Mouse (Mus musculus): ENCODE measurements around the gene Prrg1. TPM values are rescaled to one million over a fixed set of nuclear protein-coding genes. Genes with fewer than 3 reads are reported as not detected.
"Not testable (repeated sequence)": the region's sequence is repeated elsewhere in the genome, so short reads cannot be mapped to it uniquely, and the experiment has no call there.

Prrg1 gene
- total RNA-seq (2021) = 1 to 10 TPM; 2.3 to 3.6 TPM
- long read RNA-seq, experiment 1, partial matches to known transcripts = 1 of 3 reads
- long read RNA-seq, experiment 1, other reads (novel, unspliced or antisense) = 1 of 3 reads
- long read RNA-seq, experiment 2 = 0 reads

DNA sequence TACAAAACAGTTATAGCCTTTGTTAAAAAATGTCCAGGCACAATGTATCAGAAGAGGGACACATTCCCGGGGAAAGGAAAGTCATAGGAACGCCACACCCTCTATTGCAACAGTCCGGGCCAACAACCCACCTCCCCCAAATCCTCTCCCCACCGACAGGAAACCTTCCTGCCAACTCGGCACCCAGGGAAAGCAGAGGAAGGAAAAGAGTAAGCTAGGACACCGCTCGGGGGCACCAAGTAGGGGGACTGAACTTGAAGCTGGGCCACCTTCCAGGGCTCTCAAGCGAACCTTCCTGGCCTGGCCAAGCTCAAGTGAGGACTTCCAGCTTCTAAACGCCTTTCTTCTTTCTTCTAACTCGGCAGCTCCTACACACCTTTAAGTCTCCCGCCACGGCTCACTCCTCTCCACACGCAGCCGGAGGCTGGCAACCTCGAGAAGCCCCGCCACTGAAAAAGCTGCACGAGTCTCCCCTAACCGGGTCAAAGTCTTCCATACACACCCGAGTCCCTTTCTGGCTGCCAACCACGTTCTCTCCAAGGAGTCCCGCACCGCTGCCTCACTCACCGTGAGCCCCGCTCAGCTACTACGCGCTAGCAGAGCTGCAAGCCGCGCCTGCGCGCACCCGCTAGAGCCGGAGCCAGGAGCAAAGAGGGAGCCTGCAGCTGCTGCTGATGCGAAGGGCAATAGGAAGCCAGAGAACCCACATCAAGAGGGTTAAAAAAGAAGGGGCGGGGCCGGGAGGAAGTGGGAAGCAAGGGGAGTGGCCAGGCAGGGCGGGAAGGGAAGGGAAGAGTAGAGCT lies at the start of gene Prrg1:
Prrg1 (minus strand) TSS at position 695 of the 803 bp plus-strand sequence.
- intact Hi-C loops (cut with DNase I) = no loop called here

DNA sequence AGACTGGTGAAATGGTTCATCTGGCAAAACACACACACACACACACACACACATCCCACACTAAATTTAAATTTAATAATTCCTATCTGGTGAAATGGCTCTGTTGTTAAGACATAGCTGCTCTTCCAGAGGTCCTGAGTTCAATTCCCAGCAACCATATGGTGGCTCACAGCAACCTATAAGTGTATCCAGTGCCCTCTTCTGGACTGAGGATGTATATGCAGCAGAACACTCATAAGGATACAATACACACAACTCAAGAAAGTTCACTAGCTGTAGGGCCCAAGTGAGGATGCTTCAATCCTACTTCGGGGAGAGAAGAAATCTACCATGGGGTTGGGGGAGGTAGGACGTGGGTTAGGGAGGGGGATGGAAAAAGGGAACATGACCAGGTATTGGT lies 22.1 kb upstream of the Prrg1 start:
- intact Hi-C loops (cut with DNase I) = no loop called here
- DNase-seq (ENCODE audit: low spot score in 2 of 2) = no peak

More for the DNA sequence above, at the start of gene Prrg1:
- DNase-seq (ENCODE audit: low spot score in 2 of 2) = peak; percentile 35 to 61

DNA sequence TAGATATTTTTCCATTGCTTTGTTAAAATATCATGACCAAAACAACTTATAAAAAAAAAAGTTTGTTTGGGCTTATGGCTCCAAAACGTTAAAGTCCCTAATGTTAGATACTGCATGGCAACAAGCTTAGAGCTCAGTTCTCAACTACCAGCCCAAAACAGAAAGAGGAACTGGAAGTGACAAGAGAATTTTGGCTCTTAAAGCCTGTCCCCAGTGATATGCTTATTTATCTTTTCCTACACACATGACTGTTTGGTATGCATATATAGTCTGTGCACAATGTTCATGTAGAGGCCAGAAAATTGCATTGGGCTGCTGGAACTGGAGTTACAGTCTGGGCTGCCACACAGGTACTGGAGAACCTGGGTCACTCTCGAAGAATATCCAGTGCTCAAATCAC lies 9.4 kb upstream of the Prrg1 start:
- no peak for DNase-seq (ENCODE audit: low spot score in 2 of 2)
- intact Hi-C loops (cut with DNase I) = no loop called here

DNA sequence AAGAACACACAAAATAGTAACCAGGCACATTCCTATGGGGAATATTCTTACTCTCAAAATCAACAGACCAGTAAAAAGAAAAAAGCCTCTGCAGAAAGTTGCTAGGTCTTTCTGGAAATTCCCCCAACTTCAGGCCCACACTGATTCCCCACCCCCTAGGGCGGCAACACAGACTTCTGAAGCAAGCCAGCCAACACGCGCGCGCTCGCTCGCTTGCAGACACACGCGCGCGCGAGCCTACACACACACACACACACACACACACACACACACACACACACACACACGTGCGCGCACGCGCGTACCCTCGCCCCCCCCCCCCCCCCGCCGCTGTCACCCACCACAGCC lies 868 bp downstream of the Prrg1 start:
- DNase-seq (ENCODE audit: low spot score in 2 of 2) = peak; percentile 14 to 21
- intact Hi-C loops (cut with DNase I) = no loop called here

DNA sequence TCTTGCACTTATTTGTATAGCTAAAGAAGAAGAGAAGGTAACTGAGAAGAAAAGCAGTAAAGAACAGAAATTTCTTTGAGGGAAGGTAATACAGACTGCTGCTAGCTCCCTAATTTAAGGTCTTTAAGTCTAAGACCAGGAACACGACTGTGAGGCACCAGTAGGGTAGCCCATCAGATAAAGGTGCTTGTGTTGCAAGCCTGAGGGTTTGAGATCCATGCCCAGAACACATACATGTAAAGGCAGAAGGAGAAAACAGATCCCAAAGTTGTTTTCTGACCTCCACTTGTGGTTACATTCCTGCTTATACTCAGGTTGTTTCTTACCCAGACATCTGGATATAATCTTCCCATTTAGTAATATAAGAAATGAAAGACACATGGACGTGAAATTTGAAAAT lies 20.2 kb downstream of the Prrg1 start:
- DNase-seq (ENCODE audit: low spot score in 2 of 2) = no peak
- intact Hi-C loops (cut with DNase I) = no loop called here

DNA sequence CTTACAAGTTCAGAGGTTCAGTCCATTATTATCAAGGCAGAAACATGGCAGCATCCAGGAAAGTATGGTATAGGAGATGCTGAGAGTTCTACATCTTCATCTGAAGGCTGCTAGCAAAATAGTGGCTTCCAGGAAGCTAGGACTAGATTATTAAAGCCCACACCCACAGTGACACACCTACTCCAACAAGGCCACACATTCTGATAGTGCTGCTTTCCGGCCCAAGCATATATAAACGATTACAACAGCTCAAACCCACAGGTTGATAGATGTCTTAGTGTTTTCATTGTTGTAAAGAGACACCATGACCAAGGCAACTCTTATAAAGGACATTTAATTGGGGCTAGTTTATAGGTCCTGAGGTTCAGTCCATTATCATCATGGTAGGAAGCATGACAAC lies 30.3 kb downstream of the Prrg1 start:
- no peak for DNase-seq (ENCODE audit: low spot score in 2 of 2)
- intact Hi-C loops (cut with DNase I) = no loop called here

DNA sequence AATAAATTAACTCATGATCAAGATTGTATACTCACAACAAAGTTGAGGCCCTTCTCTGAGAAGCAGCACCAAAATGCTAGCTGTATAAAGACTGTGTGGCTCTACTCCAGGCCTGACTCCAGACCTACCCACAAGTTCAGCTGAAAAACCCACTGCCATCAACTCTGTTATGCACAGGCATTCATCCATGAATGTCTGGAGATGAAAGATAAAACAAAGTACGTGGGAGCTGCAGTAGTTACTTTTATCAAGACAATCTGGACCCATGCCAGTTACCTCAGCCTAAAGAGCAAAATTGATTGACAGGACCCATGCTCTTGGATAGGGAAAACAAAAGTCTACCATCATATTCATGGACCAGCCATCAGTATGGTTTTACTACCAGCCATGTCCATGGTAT lies 31.0 kb downstream of the Prrg1 start:
- no peak for DNase-seq (ENCODE audit: low spot score in 2 of 2)
- intact Hi-C loops (cut with DNase I) = no loop called here

DNA sequence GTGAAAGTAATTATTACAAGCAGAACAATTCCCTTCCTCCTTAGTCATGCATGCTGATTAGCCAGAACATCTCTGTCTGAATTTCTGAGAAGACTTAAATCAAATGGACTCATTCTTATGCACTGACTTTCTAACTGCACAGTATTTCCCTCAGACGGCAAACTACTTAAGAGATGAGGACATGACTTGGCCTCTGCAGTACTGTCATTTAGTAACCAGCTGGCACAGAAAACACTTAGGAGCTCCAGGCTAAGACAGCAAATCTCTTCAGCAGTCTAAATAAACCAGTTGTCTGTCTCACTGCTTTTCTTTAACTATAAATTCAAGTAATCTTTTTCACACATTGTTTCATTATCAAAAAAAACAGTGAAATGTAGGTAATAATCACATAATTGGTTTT lies 36.0 kb downstream of the Prrg1 start:
- no peak for DNase-seq (ENCODE audit: low spot score in 2 of 2)
- intact Hi-C loops (cut with DNase I) = no loop called here

DNA sequence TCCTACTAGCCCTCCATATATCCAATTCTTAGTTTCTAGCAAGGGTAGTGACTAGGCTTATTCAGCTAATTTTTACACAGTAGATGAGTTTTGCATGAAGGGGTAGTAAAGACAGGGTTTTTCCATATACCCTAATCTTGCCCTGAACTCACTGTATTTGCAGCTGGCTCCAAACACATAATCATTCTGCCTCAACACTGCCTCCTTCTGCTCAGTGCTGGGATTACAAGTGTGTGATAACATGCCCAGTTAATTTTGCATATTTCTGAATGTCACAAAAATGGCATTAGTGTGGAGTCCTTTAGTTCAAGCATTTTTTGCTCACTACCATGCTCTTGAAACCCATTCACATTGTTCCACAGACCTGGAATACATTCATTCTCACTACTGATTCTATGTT lies 44.0 kb downstream of the Prrg1 start:
- DNase-seq (ENCODE audit: low spot score in 2 of 2) = no peak
- intact Hi-C loops (cut with DNase I) = no loop called here

DNA sequence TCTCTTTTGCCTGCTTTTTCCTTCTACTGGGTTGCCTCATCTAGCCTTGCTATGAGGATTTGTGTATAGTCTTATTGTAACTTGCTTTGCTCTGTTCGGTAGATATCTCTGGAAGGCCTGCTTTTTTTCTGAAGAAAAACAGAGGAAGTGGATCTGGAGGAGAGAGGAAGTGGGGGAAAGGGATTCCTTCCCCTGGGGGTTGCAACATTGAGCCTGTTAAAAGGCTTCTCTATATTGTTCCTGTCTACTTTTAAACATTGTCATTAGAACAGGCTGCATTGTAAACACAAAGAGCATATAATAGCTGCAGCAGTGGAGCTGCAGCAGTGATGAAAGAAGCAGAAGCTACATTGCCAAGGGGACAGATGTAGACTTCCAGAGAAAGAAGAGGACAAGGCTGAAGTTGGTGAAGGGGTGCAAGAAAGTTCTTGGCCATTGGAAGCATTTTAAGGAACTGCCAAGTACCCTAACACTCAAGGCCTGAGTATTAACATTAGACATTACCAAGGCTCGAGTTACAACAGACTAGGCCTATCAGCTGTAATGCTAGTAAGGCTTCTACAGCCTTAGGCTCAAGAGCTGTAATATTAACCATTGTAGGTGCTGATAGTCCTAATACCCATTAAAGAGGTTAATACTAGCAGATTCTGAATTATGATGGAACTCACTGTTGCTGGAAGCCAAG lies 44.9 kb downstream of the Prrg1 start:
- intact Hi-C loops (cut with DNase I) = no loop called here
- no peak for DNase-seq (ENCODE audit: low spot score in 2 of 2)

DNA sequence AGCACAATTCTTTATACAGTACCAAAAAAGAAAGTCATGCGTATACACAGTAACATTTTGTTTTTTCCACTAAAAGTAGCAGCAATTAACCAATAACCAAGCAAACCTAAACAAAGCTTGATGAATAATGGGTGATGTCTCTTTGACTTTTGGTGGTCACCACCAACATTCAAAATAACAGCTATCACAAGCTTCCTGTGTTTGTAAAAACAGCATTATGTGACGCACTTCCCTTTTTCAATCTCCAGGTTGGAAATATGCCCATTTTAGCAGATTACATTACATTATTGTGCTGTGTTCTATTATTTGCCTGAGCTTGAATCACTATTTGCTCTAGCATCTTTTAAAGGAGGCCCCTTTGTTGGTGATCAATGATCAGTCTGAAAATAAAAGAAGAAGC lies 65.4 kb downstream of the Prrg1 start:
- intact Hi-C loops (cut with DNase I) = no loop called here
- DNase-seq (ENCODE audit: low spot score in 2 of 2) = no peak

DNA sequence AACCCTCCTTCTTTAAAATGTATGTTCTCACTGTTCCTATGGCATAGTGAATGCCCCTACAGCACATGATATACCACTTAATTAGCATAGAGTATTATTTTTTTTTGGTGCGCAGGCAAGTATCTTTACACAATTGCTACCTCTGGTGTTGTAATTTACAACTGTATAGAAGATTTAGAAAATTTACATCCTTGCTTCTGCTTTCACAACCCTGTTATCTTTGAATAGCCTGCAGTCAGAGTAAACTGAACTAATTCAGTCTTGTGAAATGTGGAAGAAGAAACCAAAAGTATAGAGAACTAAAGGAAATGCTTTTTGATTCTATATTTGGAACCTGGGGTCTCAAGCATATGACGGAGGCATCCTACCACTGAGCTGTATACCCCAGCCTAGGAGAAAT lies 100.7 kb downstream of the Prrg1 start:
- intact Hi-C loops (cut with DNase I) = no loop called here
- no peak for DNase-seq (ENCODE audit: low spot score in 2 of 2)

DNA sequence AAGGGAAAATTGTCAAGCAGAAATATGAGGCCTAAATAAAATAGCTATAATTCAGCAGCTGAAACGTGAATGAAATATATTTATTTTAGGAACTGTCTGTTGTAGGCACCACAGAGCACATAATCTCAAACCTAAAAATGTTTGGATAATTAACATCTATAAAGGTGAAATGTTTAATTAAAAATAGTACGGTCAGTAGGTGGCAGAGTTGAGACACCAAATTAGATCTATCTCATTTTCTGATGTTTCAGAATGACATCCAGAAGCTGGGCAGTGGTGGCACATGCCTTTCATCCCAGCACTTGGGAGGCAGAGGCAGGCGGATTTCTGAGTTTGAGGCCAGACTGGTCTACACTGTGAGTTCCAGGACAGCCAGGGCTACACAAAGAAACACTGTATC lies 104.0 kb downstream of the Prrg1 start:
- intact Hi-C loops (cut with DNase I) = no loop called here
- DNase-seq (ENCODE audit: low spot score in 2 of 2) = peak in 1 of 2 experiments; percentile 1

DNA sequence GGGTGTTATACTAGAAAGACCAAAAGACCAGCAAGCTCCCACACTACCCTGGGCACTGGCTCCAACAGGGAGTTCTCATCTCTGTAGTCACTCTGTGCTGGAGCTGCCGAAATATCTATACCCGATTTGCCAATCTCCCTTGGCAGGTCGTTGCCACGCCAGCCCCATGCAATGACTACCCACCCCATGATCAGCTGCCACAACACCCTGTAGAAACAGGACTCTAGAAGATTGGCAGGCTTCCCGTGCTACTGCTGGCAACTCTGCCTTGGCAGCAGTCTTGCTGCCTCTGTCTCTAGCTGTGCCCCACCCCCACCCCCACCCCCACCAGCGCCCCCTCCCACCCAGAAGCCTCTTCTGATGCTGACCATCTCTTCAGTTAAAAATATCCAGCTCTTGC lies 149.3 kb downstream of the Prrg1 start:
- intact Hi-C loops (cut with DNase I) = no loop called here
- DNase-seq (ENCODE audit: low spot score in 2 of 2) = peak in 1 of 2 experiments; percentile 3

DNA sequence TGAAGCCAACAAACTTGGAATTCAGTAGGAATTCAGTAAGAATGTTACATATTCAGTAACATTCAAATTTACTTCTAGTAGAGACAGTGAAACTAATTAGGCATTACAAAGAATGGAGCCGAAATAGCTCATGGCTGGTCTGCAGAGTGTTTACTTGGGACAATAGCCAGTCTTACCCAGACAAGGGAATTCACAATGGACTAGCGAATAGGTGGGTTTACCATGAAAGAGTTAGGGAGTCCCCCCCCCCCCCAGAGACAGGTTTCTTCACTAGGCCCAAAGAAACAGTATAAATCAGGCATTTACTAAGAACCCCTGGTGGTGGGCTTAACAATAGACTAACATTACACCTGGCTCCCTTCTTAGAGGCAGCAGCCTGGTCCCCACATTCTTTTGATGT lies 180.3 kb downstream of the Prrg1 start:
- DNase-seq (ENCODE audit: low spot score in 2 of 2); intact Hi-C loops (cut with DNase I): not testable (repeated sequence)

Other genes with a start within 250 kb of the Prrg1 start
- not detected for gene 4930480E11Rik, start 214.3 kb downstream of the Prrg1 start, total RNA-seq (2021)
- gene Fam47c, start 153.9 kb upstream of the Prrg1 start, total RNA-seq (2021) = not detected

Measured in left cerebral cortex, postnatal 14 days (tissue).